Mouse (Mus musculus) ES-E14 (cell line): Measurements from ENCODE around the gene Ms4a6d.

Experiments
- MAFK ChIP-seq: IDR thresholded peaks from 2 replicates; pipeline ENCODE4 v1.6.1; 2014; ENCODE audit warnings: mild to moderate bottlenecking, low read depth, low read length, inconsistent platforms; ENCODE audit not compliant: insufficient read depth
- ZC3H11A ChIP-seq: IDR thresholded peaks from 2 replicates; pipeline ENCODE4 v1.6.1; 2012; ENCODE audit warnings: low read depth, mild to moderate bottlenecking, inconsistent platforms, low read length, borderline replicate concordance
- ZNF384 ChIP-seq: IDR thresholded peaks from 2 replicates; pipeline ENCODE4 v1.6.1; 2012; ENCODE audit warnings: low read depth, low read length, inconsistent platforms

GRCm38 (mm10) chr19:11614805-11615204 is 10.2 kb upstream of the Ms4a6d start:
- TF ChIP-seq MAFK (no peak), ZNF384 (no peak), ZC3H11A (no peak)
